ENCODE assay signal across 13 mouse cellular contexts in the genomic region with DNA sequence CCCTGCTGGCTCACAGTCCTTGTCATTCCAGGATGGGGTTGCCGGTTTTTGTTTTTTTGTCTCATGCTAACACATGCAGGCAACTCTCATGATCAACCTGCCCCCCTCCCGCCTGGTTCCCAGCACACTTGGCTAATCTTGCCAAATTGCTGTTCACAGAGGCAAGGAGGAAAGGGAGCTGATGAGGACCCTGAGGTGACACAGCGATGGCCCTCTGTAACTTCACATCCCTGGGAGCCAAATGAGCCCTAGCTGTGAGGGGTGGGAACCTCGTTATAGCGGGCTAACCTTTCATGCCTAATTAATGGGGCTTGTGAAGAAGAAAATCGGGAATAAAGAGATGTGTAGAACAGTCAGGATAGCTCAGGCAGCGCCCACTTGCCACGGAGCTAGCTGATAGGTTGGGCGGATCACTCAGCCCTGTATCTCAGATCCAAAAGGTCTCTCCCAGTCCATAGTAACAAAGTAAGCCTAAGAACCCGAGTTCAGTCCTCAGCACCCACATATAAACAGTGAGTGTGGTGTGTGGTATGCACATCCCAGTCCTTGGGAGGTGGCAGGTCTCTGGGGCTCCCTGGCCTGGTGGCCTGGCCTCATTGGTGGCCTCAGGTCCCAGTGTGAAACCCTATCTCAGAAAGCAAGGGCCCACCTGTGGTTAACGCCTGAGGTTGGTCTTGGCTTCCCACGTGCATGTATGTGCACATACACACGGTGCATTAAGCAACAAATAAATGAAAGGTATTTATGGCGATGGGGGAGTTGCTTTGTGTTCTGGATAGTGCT. TPM values are rescaled to one million over a fixed set of nuclear protein-coding genes. Genes with fewer than 3 reads are reported as not detected.
A peak's percentile ranks its signal among the peaks of the same experiment; 100 is the strongest.
DNase-seq lines count a peak whose midpoint lies in the region; ATAC-seq and TF ChIP-seq lines count a peak whose summit lies in the region.
"Had no signal": no experiment of that assay in that cellular context is flagged by ENCODE, and none has a peak within 500 bp of the region (broad histone marks: within the 10 kb centered on the region; RNA-seq: fewer than 3 reads in every experiment).

No protein-coding gene starts in this region.

- no peaks in the 10 kb centered on the region for H3K27me3 ChIP-seq in kidney, postnatal 0 days (ENCODE audit: insufficient read depth, low read length)
- H3K27me3 ChIP-seq in hindbrain, embryonic 12.5 days, result no peaks in the 10 kb centered on the region

- no peaks in the 10 kb centered on the region for H3K9me3 ChIP-seq in kidney, postnatal 0 days (replicated peaks; ENCODE audit: low read length)
- H3K9me3 ChIP-seq in hindbrain, embryonic 12.5 days (replicated peaks), result no peaks in the 10 kb centered on the region

- peak; percentile 4 for DNase-seq in gastrocnemius, adult 2 months
- no peak for DNase-seq in gastrocnemius, adult 8-10 months (ENCODE audit: low spot score in 2 of 2)
- no peak for DNase-seq in kidney, postnatal 0 days (ENCODE audit: low spot score)
- DNase-seq in kidney, postnatal 36 days, result no peak
- peak; percentile 65 for DNase-seq in retina, postnatal 1 day
- DNase-seq in right cerebral cortex, postnatal 10 days (ENCODE audit: low spot score in 2 of 2), result no peak
- DNase-seq in adrenal gland, postnatal 10 days, result no peak
- DNase-seq: adrenal gland, postnatal 14 days; cerebellum, adult 2 months; left cerebral cortex, postnatal 4 days; lung, postnatal 10 days; thymus, postnatal 4 days had no signal

- no peaks in the 10 kb centered on the region for H3K36me3 ChIP-seq in kidney, postnatal 0 days (ENCODE audit: insufficient read depth, low read length)
- H3K36me3 ChIP-seq in hindbrain, embryonic 12.5 days, result no peaks in the 10 kb centered on the region

- H3K27ac ChIP-seq in gastrocnemius, adult 2 months, result no peak overlapping the region
- peak overlapping the region; percentile 13; the same call in 1 of the 2 replicates for H3K27ac ChIP-seq in kidney, postnatal 0 days
- no peak overlapping the region for H3K27ac ChIP-seq in hindbrain, embryonic 12.5 days

- no peak overlapping the region for H3K4me3 ChIP-seq in gastrocnemius, adult 2 months
- H3K4me3 ChIP-seq in kidney, postnatal 0 days (replicated peaks; ENCODE audit: low read depth, low read length), result no peak overlapping the region
- H3K4me3 ChIP-seq in hindbrain, embryonic 12.5 days, result no peak overlapping the region

- no peak overlapping the region for H3K9ac ChIP-seq in kidney, postnatal 0 days (ENCODE audit: low read depth, low read length)
- H3K9ac ChIP-seq in hindbrain, embryonic 12.5 days, result no peak overlapping the region

- intact Hi-C loops in gastrocnemius, adult 2 months (cut with DNase I), result no loop called here

- TF ChIP-seq CTCF in gastrocnemius, adult 2 months (IDR thresholded peaks at IDR 0.05), result no peak
- TF ChIP-seq CTCF in kidney, postnatal 0 days (IDR thresholded peaks at IDR 0.05; ENCODE audit: low read depth), result no peak

- peaks cover 39% of the 10 kb centered on the region for H3K4me1 ChIP-seq in kidney, postnatal 0 days (replicated peaks; ENCODE audit: insufficient read depth, low read length)
- peaks cover 52% of the 10 kb centered on the region for H3K4me1 ChIP-seq in hindbrain, embryonic 12.5 days

- WGBS in kidney, postnatal 0 days, result 33% methylated on average over 14 of the region's 14 CpGs
- WGBS in hindbrain, embryonic 12.5 days, result 17% methylated on average over 14 of the region's 14 CpGs

- no peak overlapping the region for H3K4me2 ChIP-seq in kidney, postnatal 0 days (ENCODE audit: low read length)
- no peak overlapping the region for H3K4me2 ChIP-seq in hindbrain, embryonic 12.5 days (replicated peaks)

- ATAC-seq in kidney, postnatal 0 days (replicated peaks; ENCODE audit: low FRiP score, low read depth), result peak; percentile 40; the same call in 1 of the 2 replicates
- peak; percentile 35; the same call in 1 of the 2 replicates for ATAC-seq in hindbrain, embryonic 12.5 days (ENCODE audit: low FRiP score)

RNA-seq across cellular contexts. Expression of gene Sh3bp4, which starts 25.6 kb away (rescaled TPM):
- 1 to 10 TPM; 2.1 to 4.0 TPM for total RNA-seq in gastrocnemius, adult 2 months (2021)
- 1 to 10 TPM; 1.5 to 2.2 (median 2.1) TPM for total RNA-seq in gastrocnemius, adult 8-10 months (2022)
- polyA plus RNA-seq in kidney, postnatal 0 days (2015; fragmentation: Nextera tagmentation; extraction: Ambion mirVana), result 22.7 and 24.9 TPM in 2 replicates
- 28.0 and 31.4 TPM in 2 replicates for polyA plus RNA-seq in hindbrain, embryonic 12.5 days (2016; fragmentation: Nextera tagmentation; extraction: Ambion mirVana)
- total RNA-seq in adrenal gland, postnatal 10 days (2021), result 10 to 100 TPM; 13.4 to 17.6 TPM

Comparison
In these comparisons a context has a peak if more than half of its experiments do, and no peak if none do; other contexts are left out.
1. DNase-seq: peak in gastrocnemius, adult 2 months (single experiment) and retina, postnatal 1 day (single experiment); none in gastrocnemius, adult 8-10 months (0 of 2), kidney, postnatal 0 days (single experiment), kidney, postnatal 36 days (0 of 2), right cerebral cortex, postnatal 10 days (0 of 2) and adrenal gland, postnatal 10 days (single experiment).